Mouse (Mus musculus) kidney, adult 2 months (tissue): ENCODE data around the gene Fam126a. TPM values are rescaled to one million over a fixed set of nuclear protein-coding genes. Genes with fewer than 3 reads are reported as not detected.

Experiments
- DNase-seq: peaks from one replicate; pipeline ENCODE4 v3.0.0; 2021
- H3K27ac ChIP-seq: fragments of 200-500 bp; 2 replicates; pipeline ENCODE4 v1.5.1; 2012; ENCODE audit warnings: low read depth, low read length, control low read depth, inconsistent platforms; ENCODE audit not compliant: insufficient read depth
- H3K27me3 ChIP-seq: fragments of 200-500 bp; replicated peaks from 2 replicates; pipeline ENCODE4 v1.6.1; 2012; ENCODE audit warnings: mild to moderate bottlenecking, moderate library complexity, low read length, inconsistent platforms; ENCODE audit not compliant: control insufficient read depth, insufficient read depth
- H3K36me3 ChIP-seq: fragments of 200-500 bp; 2 replicates; pipeline ENCODE4 v1.6.1; 2012; ENCODE audit warnings: mild to moderate bottlenecking, moderate library complexity, low read length, inconsistent platforms; ENCODE audit not compliant: control insufficient read depth, insufficient read depth
- H3K4me1 ChIP-seq: fragments of 200-500 bp; 2 replicates; pipeline ENCODE4 v1.6.1; 2011; ENCODE audit warnings: low read length; ENCODE audit not compliant: control insufficient read depth, insufficient read depth
- H3K4me3 ChIP-seq: fragments of 200-500 bp; 2 replicates; pipeline ENCODE4 v1.5.1; 2011; ENCODE audit warnings: mild to moderate bottlenecking, low read depth, low read length, control low read depth; ENCODE audit not compliant: insufficient read depth
- CTCF ChIP-seq: fragments of 200-500 bp; conservative IDR thresholded peaks from 2 replicates; pipeline ENCODE4 v1.5.1; 2011; ENCODE audit warnings: low read depth, mild to moderate bottlenecking, control low read depth, low read length, moderate library complexity, mixed read lengths; ENCODE audit not compliant: insufficient read depth, insufficient read length
- POLR2A ChIP-seq: fragments of 200-500 bp; IDR thresholded peaks from one replicate; pipeline ENCODE4 v1.6.1; 2011; ENCODE audit warnings: low read depth, low read length, control low read depth
- WGBS: fragments of 180-500 bp; shearing (Covaris S2); methylation state at CpG from one replicate; pipeline ENCODE4 v1.1.7; 2018; 5-methylcytosine and 5-hydroxymethylcytosine counted together
- polyA plus RNA-seq: library from polyadenylated mRNA; depleted of rRNA; stranded (reverse); fragments of >200 nt; gene quantifications from 2 replicates; pipeline ENCODE4 v1.2.3, GENCODE M21; 2012

Gene Fam126a
- polyA plus RNA-seq, 1 experiment, result 4.4 TPM

DNA sequence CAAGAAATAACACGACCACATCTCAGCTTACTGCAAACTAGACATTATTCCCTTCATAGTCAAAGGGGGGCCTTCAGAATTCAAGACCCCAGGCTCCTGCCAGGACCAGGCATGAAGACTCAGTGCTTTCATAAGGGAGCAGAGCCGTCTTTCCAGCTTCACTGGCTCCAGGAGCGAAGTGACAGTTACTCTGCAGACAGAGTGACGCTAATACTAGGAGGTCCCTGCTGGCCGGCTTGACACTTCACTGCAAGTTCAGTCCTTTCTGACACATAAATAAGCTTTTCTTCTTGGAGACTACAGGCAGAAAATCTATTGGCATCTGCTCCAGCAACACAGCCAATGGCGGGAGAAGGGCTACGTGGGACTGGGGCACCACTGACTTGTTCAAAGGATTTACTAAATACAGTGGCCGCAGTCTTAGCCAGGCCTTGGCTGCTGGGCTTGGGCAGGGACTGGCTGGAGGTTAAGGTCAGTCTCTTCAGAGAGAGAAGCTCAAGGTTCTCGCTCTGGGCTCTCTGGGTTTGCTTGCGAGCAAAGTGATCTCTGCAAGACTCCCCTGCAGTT, 65.8 kb downstream of the Fam126a start:
- H3K4me1 ChIP-seq, result no peaks in the 10 kb centered on the region
- H3K36me3 ChIP-seq, result no peaks in the 10 kb centered on the region; the same call in 1 of the 2 replicates
- H3K27me3 ChIP-seq, result no peaks in the 10 kb centered on the region
- DNase-seq, result no peak
- H3K4me3 ChIP-seq, result no peak overlapping the region
- TF ChIP-seq CTCF (no peak), POLR2A (no peak)
- WGBS, result 87% methylated on average over 10 of the region's 10 CpGs
- H3K27ac ChIP-seq, result no peak overlapping the region

DNA sequence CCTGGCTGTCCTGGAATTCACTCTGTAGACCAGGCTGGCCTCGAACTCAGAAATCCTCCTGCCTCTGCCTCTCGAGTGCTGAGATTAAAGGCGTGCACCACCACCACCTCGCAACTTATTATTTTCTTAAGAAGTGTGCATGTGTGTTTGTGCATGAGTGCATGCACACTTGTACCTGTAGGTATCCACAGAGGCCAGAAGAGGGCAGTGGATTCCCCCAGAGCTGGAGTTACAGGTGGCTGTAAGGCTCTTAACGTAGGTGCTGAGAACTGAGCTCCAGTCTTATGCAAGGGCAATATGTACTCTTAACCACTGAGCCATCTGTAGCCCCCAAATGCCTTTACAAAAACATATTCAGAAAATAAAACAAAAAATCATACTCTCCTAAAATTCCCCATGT, 77.4 kb downstream of the Fam126a start:
- Histone ChIP-seq H3K4me1 (no peaks in the 10 kb centered on the region), H3K4me3 (no peak overlapping the region), H3K27ac (no peak overlapping the region), H3K36me3 (no peaks in the 10 kb centered on the region), H3K27me3 (no peaks in the 10 kb centered on the region)
- no peak for DNase-seq
- no peak for TF ChIP-seq CTCF
- no peak for TF ChIP-seq POLR2A
- 97% methylated on average over 5 of the region's 5 CpGs for WGBS

DNA sequence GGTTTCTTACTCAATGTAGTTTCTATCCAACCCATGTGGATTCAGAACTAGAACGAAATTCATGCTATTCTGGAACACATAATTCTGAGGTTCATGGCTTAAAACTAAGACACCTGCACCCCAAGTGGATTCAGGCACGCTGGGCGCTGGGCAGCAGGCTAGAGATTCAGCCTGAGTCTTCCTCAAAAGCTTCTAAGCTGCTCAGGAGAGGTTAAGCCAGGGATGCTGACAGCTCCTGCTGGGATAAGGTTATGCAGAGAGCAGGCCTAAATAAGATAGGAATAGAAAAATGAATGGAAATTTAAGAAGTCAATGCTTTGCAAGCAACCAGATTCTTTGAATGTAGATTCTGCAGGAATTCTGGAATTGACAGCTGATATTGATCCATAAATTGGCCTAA, 82.4 kb downstream of the Fam126a start:
- Histone ChIP-seq H3K27ac (no peak overlapping the region), H3K4me1 (no peaks in the 10 kb centered on the region), H3K36me3 (no peaks in the 10 kb centered on the region), H3K4me3 (no peak overlapping the region), H3K27me3 (no peaks in the 10 kb centered on the region)
- WGBS, result 68% methylated on average over 3 of the region's 3 CpGs
- TF ChIP-seq CTCF, result no peak
- TF ChIP-seq POLR2A, result no peak
- DNase-seq, result no peak

- no peaks in the 10 kb centered on the region for H3K27me3 ChIP-seq
- H3K36me3 ChIP-seq, result no peaks in the 10 kb centered on the region
- H3K4me3 ChIP-seq, result no peak overlapping the region
- TF ChIP-seq CTCF (no peak), POLR2A (no peak)
- H3K4me1 ChIP-seq, result no peaks in the 10 kb centered on the region
- no peak overlapping the region for H3K27ac ChIP-seq
- WGBS, result 4% methylated on average over 1 of the region's 1 CpGs
- no peak for DNase-seq
Measured at GRCm38 (mm10) chr5:23945056-23945455, 85.4 kb downstream of the Fam126a start.

DNA sequence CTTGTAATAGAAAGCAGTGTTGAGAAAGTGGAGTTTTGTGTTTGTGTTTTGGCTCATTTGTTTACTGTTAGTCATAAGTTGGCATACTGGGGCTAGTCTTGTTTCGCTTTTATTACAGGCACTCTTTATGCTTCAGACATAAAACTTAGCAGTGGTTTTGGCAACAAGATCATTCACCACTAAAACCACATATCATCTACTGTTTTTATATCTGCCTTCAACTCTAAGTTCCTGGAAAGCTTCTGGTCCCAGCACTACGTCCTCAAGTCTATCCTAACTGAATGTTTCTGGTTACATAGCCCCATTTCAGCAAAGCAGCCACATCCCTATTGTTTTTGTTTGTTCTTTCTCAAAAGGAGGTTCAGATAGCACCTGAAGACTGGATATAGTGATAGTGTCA, 87.0 kb downstream of the Fam126a start:
- H3K36me3 ChIP-seq, result no peaks in the 10 kb centered on the region
- WGBS, result 87% methylated on average over 2 of the region's 2 CpGs
- no peaks in the 10 kb centered on the region for H3K4me1 ChIP-seq
- no peaks in the 10 kb centered on the region for H3K27me3 ChIP-seq
- DNase-seq, result no peak
- no peak for TF ChIP-seq CTCF
- no peak for TF ChIP-seq POLR2A
- H3K27ac ChIP-seq, result no peak overlapping the region
- H3K4me3 ChIP-seq, result no peak overlapping the region

GRCm38 (mm10) chr5:23923481-23924165, 106.9 kb downstream of the Fam126a start:
- DNase-seq, result no peak
- Histone ChIP-seq H3K36me3 (no peaks in the 10 kb centered on the region), H3K4me3 (no peak overlapping the region), H3K4me1 (no peaks in the 10 kb centered on the region), H3K27me3 (no peaks in the 10 kb centered on the region), H3K27ac (no peak overlapping the region)
- WGBS, result 89% methylated on average over 12 of the region's 12 CpGs
- TF ChIP-seq POLR2A (no peak), CTCF (no peak)

DNA sequence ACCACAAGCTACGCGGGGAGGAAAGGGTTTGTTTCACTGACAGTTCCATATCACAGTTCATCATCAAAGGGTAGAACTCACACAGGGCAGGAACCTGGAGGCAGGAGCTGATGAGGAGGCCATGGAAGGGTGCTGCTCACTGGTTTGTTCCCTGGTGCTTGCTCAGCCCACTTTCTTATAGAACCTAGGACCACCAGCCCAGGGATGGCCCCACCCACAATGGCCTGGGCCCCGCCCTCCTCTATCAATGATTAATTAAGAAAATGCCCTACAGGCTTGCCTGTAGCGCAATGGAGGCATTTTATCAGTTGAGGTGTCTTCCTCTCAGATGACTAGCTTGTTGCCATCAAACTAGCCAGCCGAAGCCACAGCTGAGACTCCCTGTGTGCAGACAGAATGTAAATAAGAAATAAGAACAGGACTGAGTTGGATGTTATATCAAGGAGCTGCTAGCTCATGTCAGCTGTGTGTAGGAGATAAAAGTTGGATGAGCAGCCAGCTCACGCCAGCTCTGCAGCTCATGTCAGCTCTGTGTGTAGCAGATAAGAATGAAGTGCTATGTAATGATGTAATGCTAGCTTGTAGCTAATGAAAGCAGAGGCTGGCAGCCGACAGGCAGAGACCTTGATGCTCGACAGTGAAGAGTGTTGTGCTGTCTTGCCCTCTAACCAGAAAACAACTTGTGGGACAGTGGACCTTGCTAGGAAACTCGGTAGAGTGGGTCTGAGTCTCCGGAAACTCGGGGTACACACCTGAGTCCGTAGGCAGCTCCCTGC, 107.8 kb downstream of the Fam126a start:
- no peaks in the 10 kb centered on the region for H3K4me1 ChIP-seq
- no peak overlapping the region for H3K27ac ChIP-seq
- no peak overlapping the region for H3K4me3 ChIP-seq
- TF ChIP-seq CTCF (no peak), POLR2A (no peak)
- no peaks in the 10 kb centered on the region for H3K27me3 ChIP-seq
- no peak for DNase-seq
- WGBS, result 77% methylated on average over 12 of the region's 12 CpGs
- H3K36me3 ChIP-seq, result no peaks in the 10 kb centered on the region
